Mouse (Mus musculus): ENCODE measurements at regions not wholly inside any gene's neighbourhood (a gene's known extent, or its start where the extent isn't known, plus 50 kb on each side); places are given as distances from the start of the nearest gene placed in this dataset.
"Not testable (repeated sequence)": the region's sequence is repeated elsewhere in the genome, so short reads cannot be mapped to it uniquely, and the experiment has no call there.

DNA sequence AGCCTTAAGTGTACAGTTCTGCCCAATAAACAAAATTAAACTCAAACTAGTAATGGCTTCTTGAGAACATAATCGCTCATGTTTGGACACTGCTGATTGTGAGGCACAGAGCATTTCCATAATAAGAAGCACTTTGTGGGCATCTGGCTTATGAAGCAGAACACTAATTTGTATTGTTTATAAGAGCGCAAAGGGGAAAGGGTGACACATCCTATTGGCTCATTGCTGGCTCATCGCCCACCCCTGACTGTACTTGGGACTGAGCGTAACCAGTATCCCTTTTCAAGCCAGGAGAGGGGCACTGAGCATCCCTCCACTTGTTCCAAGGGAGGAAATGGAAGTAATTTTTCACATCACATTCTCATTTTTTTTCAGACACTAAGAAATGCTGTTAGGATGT lies 288.0 kb downstream of the Sfmbt2 start:
- DNase-seq: no peak

DNA sequence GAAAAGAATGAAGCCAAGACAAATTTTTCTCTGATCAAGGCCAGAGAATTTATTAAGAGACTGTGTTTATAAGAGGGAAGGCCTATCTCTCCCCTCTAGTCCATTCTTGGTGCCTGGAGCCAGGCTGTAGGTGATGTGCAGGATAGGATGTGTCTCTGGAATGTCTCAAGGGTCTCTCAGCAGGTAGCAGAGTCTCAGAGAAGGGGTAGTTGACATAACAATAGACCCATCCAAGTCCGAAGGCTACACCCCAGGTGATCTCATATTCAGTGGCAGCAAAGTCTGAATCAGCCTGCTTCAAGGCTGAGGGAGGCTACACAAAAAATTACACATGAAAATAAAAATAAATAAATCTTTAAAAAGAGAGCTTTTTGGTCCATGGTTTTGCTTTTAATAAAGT lies 297.6 kb downstream of the Sfmbt2 start:
- DNase-seq: not testable (repeated sequence)

DNA sequence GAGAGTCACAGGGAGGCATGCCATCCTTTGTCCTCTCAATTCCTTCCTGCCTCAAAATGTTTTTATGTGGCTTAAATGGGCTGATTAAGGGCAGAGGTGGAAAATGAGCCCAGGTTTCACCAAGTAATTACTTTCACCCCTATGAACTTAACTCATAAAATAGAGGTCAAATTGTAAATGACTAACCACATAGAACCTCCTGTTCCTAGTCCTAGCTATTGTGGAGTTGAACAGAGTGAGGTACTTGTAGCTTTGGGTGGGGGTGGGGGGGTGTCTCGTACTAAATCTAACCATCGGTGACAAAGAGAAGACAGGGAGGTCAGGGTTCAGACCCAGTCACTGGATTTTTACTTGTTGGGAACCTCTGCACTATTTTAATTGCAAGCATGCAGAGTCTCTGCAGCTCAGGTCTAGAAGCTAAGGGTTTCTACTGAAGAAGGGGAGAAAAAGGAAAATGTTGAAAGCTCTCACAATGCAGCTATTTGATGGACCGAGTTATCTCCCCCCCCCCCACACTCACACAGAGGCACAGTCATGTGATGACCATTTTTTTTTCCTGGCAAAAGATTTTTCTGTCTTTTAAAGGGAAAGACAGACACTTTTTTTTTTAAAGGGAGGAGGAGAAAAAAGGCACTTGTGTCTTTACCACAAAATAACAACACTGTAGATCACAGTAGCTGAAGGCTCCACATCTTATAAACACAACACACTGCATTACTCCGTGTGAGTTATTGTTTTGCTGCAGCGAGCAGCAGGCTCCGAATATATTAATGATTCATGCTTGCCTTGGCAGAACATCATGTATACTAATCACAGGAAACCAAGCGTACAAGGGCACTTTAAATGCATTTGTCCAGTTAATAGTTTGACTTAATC lies 300.4 kb downstream of the Sfmbt2 start:
- DNase-seq: no peak

DNA sequence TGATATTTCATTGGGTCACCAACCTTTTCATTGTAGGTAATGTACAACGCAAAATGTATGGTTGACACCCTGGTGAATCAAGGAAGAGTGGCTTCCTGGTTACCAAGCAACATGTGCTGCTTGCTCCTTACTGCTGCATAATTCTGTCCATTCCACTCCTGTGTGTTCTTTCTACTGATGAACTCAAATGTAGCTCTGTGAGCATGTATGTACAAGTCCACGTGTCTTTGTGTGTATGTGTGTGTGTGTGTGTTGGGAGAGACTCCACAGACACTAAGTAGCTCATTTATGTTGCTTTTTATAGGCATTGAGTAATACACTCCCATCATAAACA lies 301.0 kb downstream of the Sfmbt2 start:
- no peak for DNase-seq

DNA sequence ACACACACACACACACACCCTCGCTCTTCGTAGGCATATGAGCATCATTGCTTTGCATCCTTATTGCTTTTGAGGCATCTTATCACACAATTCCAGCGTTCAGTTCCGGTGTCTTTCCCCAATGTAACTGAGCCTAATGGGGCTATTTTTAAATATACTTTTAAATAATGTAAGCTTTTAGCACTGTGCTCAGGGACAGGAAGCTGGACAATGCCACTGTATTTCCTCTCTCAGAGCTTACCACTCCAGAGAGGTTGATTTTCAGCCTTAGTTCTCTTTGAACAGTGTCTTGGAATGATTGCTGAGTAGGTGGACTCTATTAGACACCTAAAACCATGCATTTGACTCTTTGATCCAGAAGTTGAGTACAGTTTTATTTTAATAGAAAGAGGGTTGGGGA lies 301.9 kb downstream of the Sfmbt2 start:
- DNase-seq: no peak

DNA sequence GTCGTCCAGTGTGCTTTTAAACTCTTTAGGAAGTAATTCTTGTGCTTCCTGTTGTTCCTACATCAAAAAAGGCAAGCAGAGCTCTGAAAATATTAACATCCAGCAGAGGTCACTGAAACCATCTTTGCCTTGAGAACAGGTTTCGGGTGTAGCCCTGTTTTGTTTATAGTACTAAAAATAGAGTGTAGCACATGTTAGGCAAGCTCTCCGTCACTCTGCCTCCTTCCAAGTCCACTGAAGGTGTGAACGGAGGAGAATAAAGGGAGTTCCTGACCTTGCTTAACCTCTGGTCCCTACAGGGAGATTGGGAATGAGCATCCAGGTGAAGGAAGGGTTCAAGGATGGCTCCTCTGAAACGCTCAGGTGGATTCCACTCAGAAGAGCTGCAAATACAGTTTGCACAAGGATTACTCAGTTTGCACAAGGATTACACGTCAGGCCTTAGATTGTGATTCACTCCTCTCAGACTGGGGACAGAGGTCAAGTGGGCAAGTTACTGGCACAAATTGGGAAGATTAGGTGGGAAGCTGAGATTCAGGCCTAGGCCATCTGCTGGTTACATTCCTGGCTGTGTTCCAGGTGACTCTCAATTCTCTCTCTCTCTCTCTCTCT lies 304.5 kb downstream of the Sfmbt2 start:
- DNase-seq: peak; percentile 16

DNA sequence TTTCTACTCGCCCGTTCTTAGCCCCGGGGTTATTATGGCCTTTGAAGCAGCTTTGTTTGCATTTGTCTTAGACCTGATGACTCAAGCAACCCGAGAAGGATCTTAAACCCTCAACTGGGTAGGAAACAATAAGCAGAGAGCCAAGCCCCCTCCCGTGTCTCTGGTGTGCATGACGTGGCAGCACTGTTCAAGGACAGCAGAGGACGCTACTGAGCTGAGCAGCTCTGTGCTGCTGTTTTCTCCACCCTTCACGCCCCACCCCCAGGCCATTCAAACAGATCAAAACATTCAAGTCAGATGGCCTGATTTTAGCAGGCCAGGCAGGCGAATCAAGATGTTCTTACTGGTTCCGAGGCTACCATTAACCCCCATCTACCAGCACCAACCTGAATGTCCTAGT lies 331.1 kb downstream of the Sfmbt2 start:
- DNase-seq: peak; percentile 7

DNA sequence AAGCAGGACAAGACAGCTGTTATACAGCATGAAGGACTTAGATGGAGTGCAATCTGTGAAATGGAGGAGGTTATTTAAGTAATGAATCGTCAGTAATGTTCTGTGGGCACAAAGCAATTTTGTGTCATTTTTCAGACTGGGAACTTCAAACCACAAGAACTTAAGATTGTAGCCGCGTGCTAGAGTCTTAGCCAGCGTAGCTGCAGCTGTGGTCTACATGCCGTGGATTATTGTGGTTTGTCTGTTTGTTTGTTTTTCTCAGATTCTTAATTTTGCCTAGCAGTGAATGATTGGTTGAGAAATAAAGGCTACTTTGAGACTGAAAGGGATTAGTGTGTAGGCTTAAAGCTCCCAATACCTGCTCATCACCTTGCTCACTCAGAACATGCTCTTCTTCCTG lies 348.1 kb downstream of the Sfmbt2 start:
- no peak for DNase-seq

DNA sequence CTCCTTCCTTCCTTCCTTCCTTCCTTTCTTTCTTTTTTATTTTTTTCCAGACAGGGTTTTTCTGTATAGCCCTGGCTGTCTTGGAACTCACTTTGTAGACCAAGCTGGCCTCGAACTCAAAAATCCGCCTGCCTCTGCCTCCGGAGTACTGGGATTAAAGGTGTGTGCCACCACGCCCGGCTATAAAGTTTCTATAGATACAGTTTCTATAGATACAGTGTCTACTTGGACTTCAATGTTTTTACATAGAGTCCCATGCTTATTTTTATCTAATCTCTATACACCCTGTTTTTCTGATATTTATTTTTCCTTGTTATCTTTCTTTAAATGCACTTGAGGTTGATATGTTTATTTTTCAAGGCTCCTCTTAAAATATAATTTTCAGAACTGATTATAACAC lies 364.0 kb downstream of the Sfmbt2 start:
- not testable (repeated sequence) for DNase-seq

DNA sequence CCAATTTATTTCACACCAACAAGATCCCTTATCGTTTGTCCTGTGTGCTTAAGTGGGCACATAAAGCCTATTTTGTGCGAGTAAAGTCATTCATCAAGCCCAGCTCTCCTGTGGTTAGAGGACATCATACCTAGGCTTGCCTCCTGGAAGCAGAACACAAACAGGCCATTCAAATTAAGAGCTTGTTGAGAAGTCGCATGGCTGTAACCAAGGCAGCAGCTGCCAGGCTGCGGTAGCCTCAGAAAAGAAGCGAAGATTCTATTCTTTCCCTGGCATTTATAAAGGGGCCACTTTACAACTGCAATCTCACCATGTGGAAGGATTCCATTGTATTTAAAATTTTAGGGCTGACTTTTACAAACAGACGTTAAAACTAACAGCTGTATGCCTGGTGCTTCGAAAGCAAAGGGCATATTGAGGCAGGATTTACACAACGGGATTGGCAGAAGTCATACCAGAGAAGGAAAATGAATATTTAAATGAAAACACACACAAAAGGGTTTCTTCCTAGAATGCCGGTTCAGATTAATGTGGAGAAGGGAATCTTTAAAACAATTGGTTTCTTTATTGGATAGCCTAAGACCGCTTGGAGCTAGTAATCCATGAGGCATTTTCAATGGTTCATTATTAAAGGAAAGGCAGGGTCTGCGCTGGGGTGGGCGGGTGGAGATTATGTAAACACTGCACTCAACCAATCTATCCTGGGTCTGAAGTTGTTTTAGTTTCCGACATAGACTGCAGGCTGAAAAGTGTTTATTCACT lies 366.6 kb downstream of the Sfmbt2 start:
- DNase-seq: no peak

DNA sequence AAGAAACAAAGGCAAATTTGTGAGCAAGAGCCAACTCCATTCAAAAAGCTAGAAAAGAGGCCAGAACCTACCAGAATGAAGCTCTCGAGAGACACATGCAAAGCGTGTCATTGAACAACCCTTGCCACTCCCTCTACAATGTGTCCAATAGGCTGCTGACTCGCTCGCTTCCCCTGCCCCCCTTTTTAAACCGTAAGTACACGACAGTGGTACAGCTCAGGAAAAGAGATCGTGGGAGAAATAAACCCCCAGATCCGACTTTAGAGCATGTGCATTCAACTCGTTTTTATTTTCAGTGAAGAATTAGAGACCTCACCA lies 367.1 kb downstream of the Sfmbt2 start:
- peak; percentile 19 for DNase-seq

DNA sequence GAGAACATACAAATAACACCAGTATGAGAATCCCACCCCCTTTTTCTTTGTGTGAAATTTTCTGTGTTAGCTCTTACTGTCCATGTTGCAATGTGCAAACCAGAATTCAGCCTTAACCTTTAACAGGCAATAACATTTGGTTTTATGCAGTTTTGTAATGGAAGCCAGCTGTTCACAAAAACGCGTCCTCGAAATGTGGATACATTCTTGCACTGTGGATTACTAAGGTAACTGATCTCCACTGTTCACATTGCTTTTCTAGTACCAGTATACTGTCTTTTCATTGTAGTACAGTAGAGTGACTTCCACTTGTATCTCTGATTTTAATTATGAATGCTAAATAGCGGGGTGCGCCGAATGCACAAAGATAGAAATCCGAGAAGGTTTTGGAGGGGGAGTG lies 374.8 kb downstream of the Sfmbt2 start:
- no peak for DNase-seq

DNA sequence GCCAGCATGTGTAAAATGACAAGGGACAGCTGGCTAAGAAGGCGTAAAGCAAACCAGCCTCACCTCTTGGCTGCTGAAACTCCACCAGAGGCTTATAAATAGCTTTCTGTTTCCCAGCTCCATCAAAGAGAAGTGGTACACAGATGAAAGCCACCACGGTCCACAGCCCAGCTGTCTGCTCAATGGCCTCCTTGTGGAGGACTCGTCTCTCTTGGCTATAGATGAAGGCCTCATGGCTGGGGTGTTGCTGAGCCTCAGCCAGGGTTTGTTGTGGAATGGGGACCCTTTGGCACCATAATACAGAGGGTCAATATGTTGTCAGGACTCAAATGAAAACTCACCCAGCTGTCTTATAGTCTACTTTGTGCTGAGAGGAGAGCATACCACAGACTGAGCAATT lies 385.1 kb downstream of the Sfmbt2 start:
- peak; percentile 19 for DNase-seq

DNA sequence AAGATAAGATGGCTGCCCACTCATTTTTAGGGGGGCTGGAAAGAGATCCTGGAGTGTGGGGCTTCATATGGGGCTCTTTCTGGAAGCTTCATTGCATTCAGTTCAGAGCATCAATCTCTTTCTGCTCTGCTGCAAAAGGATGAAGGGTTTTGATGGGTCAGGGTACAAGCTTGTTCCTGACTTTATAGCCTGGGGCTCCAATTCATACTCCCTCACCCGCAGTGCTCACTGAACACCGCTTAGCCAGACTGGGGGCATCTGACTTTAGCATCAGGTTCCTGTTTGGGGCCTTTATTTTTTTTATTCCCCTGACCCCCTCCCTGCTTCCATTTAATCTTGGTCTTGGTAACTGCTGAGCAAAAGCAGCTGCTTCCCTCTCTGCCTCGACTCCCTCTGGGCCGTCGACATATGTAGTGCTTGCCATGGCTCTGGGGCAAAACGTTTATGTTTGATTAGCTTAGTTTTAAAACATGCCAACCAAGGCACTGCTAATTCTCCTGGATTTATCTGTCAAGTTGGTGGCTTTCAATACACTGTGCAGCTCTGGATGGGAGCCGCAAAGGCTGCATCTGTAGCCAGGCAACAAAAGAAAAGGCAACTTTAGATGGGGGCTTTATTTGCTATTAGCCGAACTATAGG lies 387.0 kb downstream of the Sfmbt2 start:
- no peak for DNase-seq

DNA sequence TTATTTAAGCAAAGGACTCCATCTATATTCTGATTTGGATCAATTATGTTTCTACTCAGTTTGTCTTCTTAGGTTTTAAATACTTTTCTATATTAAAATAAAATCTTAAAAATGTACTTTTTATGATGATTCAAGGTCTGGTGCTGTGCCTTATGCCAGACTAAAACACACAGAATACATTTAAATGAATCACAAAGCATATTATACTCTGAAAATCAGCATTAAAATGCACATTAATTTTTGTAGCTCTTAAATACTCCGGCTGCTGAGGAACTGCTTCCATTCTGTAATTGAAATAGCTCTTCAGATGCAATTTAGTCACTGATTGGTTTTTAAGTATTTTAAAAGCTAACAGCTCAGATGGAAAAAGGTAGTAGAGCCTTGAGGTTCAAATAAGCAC lies 387.6 kb downstream of the Sfmbt2 start:
- no peak for DNase-seq

DNA sequence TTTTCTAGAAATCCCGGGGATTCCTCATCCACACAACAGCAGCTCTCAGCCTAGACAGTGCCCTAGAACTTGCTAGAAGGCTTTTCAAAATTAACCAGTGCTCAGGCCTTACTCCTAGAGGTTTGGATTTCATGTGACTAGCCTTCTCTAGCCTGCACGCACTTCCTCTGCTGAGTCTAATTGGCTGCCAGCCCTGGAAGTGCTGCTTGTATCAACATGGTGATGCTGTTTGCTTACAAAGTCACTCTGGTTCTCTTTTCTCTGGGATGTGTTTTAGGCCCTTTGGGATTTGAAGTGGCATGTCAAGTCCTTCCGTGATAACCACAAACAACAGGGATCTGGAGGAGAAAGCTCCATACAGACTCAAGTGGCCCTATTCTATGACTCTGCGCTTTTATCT lies 391.9 kb downstream of the Sfmbt2 start:
- DNase-seq: peak; percentile 13

DNA sequence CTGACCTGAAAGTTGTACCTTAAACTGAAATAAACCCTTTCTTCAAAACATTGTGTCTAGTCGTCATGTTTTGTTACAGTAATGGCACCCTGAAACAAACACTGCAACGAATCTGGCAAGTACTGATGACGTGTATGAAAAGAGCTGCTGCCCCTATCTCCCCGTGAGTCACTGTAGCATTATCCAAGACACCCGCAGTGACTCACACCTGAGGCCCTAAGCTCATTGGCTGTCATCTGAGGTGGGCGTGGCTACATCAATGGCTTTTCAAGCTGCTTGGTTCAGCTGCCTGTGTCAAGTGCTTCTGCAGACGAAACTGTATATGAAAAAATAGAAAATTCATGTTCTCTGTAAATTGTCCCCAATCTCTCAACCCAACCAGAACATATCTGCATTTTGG lies 388.8 kb upstream of the Prkcq start:
- DNase-seq: no peak

DNA sequence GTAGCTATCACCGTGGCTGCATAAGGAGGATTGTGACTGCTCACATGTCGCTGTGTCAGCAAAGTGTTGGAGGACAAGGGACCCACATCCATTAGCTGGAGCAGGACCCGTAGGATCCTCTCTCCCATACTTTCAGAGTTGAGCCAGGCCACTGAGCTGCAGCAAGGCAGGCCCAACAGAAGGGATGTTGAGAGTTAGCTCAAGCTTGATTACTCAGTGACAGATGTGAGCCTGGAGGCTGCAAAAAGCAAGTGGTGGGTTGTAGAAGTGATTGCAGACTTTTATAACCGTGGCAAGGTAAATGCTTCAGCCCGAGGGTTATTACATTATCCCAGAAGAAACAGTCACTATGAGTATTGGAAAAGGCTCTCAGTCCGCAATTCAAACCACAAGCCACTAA lies 388.3 kb upstream of the Prkcq start:
- DNase-seq: no peak

DNA sequence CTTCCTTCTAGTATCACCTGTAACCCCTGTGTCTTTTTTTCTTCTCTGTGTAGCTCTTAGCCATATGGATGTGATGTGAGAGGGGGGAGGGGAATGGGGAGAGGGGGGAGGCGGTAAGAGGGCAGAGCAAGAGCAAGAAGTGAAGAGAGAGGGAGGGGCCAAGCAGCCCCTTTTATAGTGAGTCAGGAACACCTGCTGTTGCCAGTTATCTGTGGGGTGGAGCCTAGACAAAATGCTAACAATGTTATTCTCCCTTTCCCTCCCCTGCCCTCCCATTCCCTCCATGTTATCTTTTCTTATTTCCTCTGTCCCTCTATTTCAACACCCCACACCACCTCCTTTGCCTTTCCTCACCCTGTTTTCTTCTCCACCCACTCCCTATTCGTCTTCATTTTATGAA lies 387.6 kb upstream of the Prkcq start:
- no peak for DNase-seq

DNA sequence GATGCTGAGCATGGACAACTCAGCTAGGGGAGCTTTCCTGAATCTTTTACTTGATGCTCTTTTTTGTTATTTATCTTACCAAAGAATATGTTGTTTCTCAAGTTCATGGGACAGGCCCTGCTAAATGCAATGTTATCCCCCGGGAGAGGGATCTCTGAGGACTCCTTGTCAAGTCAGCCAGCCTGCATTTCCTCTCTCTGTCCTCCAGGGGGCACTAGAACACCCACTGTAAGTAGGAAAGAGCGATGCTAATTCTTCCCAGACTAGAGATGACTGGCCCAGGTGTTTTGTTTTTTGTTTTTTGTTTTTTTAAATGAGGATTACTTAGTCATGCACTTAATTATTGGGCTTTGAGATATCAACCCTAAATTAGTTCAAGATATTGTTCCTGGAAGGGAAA lies 386.8 kb upstream of the Prkcq start:
- peak; percentile 64 for DNase-seq

DNA sequence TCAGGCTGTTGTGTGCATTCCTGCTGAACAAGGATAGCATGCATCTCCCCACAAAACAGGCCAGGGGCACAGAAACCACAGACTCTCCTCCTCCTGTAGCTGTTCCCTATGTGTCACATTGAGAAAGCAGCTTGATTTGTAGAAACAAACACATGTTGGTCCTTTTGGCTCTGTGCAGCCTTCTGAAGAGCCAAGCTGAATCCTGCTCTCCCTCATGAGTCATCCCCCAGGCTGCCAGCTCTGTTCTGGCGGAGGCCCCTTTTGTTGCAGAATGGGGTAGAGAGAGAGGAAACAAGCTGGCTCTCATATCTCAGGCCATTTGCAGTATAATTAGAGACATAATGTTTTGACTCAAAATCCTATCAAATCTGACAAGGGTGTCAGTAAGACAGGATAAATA lies 383.4 kb upstream of the Prkcq start:
- peak; percentile 67 for DNase-seq

DNA sequence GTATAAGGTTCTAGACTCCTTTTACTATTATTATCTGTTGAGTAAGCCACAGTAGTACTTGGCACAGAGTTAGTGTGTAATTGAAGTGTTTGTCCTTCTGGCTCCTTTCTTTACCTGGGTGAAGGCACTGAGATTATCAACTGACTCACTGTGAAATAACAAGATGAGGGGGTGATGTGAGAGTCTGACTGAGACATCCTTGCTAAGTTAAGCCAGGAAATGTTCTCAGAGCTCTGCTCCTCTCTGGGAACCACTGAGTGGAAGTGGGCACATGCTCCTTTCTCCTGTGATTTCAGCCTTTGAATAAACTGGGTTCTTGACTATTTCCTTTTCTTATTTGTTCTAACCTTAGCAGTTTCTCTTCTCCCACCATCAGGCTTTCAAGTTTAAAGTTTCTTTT lies 380.7 kb upstream of the Prkcq start:
- no peak for DNase-seq

DNA sequence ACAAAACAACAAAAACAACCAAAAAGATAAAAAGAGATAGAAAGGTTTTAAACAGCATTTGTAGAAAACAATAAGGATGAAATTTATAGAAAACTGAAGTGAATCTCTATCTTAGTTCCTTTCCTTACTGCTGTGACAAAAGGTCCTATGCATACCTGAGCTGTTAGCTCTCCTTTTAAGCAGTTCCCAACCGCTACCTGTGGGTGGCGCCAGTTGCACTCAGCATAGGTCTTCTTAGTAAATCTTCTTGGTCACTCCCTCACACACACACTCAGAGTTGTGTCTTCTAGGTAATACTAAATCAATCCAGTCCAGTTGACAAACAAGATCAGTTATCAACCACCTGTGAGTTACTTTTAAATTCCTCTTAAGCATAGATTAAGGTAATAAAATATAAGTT lies 355.5 kb upstream of the Prkcq start:
- no peak for DNase-seq
